In genomic region chr4:127999281-127999680, GRCm38 (mm10) we compare ENCODE assay signal across 27 mouse cellular contexts. TPM values are rescaled to one million over a fixed set of nuclear protein-coding genes. Genes with fewer than 3 reads are reported as not detected.
DNase-seq lines count a peak whose midpoint lies in the region; ATAC-seq lines count a peak whose summit lies in the region.
"Had no signal": no experiment of that assay in that cellular context is flagged by ENCODE, and none has a peak within 500 bp of the region (broad histone marks: within the 10 kb centered on the region; RNA-seq: fewer than 3 reads in every experiment).

No protein-coding gene starts in this region.

- no peak overlapping the region for H3K27ac ChIP-seq in kidney, embryonic 15.5 days
- H3K27ac ChIP-seq in forebrain, embryonic 11.5 days (ENCODE audit: low read depth, low read length), result no peak overlapping the region
- H3K27ac ChIP-seq: embryonic facial prominence, embryonic 10.5 days; embryonic facial prominence, embryonic 13.5 days; forebrain, embryonic 13.5 days; heart, adult 2 months; hindbrain, embryonic 12.5 days; hindbrain, embryonic 15.5 days had no signal

- peak; percentile 42 for DNase-seq in kidney, adult 11 months
- no peak for DNase-seq in kidney, postnatal 4 days
- DNase-seq in kidney, adult 8-10 months, result peak; percentile 30 to 44
- DNase-seq in kidney, postnatal 36 days, result peak; percentile 58 to 66
- no peak for DNase-seq in forebrain, embryonic 11.5 days (ENCODE audit: low spot score)
- DNase-seq: adrenal gland, adult 8-10 months; adrenal gland, postnatal 25 days; cerebellum, adult 11-12 months; cerebellum, adult 8-10 months; cerebellum, postnatal 10 days; cerebellum, postnatal 36 days; embryo, embryonic 11 days; gastrocnemius, postnatal 10 days; gastrocnemius, postnatal 36 days; heart, adult 2 months had no signal

- WGBS in kidney, embryonic 15.5 days, result 65% methylated on average over 3 of the region's 3 CpGs
- WGBS in forebrain, embryonic 11.5 days, result 78% methylated on average over 3 of the region's 3 CpGs

- H3K9me3 ChIP-seq in kidney, embryonic 15.5 days (replicated peaks), result no peaks in the 10 kb centered on the region
- H3K9me3 ChIP-seq in forebrain, embryonic 11.5 days (ENCODE audit: control insufficient read depth, low read length), result no peaks in the 10 kb centered on the region
- H3K9me3 ChIP-seq: embryonic facial prominence, embryonic 10.5 days; embryonic facial prominence, embryonic 13.5 days; forebrain, embryonic 13.5 days; hindbrain, embryonic 12.5 days; hindbrain, embryonic 15.5 days had no signal

- H3K27me3 ChIP-seq in kidney, embryonic 15.5 days, result no peaks in the 10 kb centered on the region
- H3K27me3 ChIP-seq in forebrain, embryonic 11.5 days (ENCODE audit: control insufficient read depth, insufficient read depth, low read length), result no peaks in the 10 kb centered on the region
- H3K27me3 ChIP-seq: embryonic facial prominence, embryonic 13.5 days; forebrain, embryonic 13.5 days; hindbrain, embryonic 12.5 days; hindbrain, embryonic 15.5 days had no signal

- H3K36me3 ChIP-seq in kidney, embryonic 15.5 days, result no peaks in the 10 kb centered on the region
- no peaks in the 10 kb centered on the region for H3K36me3 ChIP-seq in forebrain, embryonic 11.5 days (ENCODE audit: control insufficient read depth, insufficient read depth, low read length)
- H3K36me3 ChIP-seq: embryonic facial prominence, embryonic 10.5 days; embryonic facial prominence, embryonic 13.5 days; hindbrain, embryonic 12.5 days; hindbrain, embryonic 15.5 days had no signal

- H3K4me1 ChIP-seq in kidney, embryonic 15.5 days, result no peaks in the 10 kb centered on the region
- H3K4me1 ChIP-seq in forebrain, embryonic 11.5 days (replicated peaks; ENCODE audit: control insufficient read depth, insufficient read depth, low read length), result no peaks in the 10 kb centered on the region
- H3K4me1 ChIP-seq: embryonic facial prominence, embryonic 10.5 days; embryonic facial prominence, embryonic 13.5 days; hindbrain, embryonic 12.5 days had no signal

- H3K4me2 ChIP-seq in kidney, embryonic 15.5 days, result no peak overlapping the region
- H3K4me2 ChIP-seq in forebrain, embryonic 11.5 days (ENCODE audit: low read depth, low read length, severe bottlenecking), result no peak overlapping the region
- H3K4me2 ChIP-seq: embryonic facial prominence, embryonic 13.5 days; forebrain, embryonic 13.5 days; heart, embryonic 11.5 days; hindbrain, embryonic 12.5 days; hindbrain, embryonic 15.5 days had no signal

- no peak overlapping the region for H3K9ac ChIP-seq in kidney, embryonic 15.5 days
- no peak overlapping the region for H3K9ac ChIP-seq in forebrain, embryonic 11.5 days (ENCODE audit: low read length)
- H3K9ac ChIP-seq: embryonic facial prominence, embryonic 13.5 days; forebrain, embryonic 13.5 days; hindbrain, embryonic 12.5 days; hindbrain, embryonic 15.5 days had no signal

- no peak overlapping the region for H3K4me3 ChIP-seq in kidney, embryonic 15.5 days (replicated peaks)
- H3K4me3 ChIP-seq in forebrain, embryonic 11.5 days (ENCODE audit: low read depth, low read length), result no peak overlapping the region
- H3K4me3 ChIP-seq: embryonic facial prominence, embryonic 10.5 days; embryonic facial prominence, embryonic 13.5 days; erythroblast, embryonic 14.5 days; forebrain, embryonic 13.5 days; heart, adult 2 months; hindbrain, embryonic 12.5 days; hindbrain, embryonic 15.5 days had no signal

- no peak for ATAC-seq in kidney, embryonic 15.5 days (replicated peaks; ENCODE audit: low FRiP score)
- no peak for ATAC-seq in forebrain, embryonic 11.5 days (replicated peaks; ENCODE audit: low FRiP score)
- ATAC-seq: activated CD4-positive, CD25-positive, alpha-beta regulatory T cell, adult 4 months; forebrain, embryonic 13.5 days; forebrain, embryonic 16.5 days had no signal

RNA-seq across cellular contexts. Expression of gene Csmd2, which starts 11.6 kb away (rescaled TPM):
- polyA plus RNA-seq in kidney, embryonic 15.5 days (2015; fragmentation: Nextera tagmentation; extraction: Ambion mirVana), result 0.18 and 0.23 TPM in 2 replicates
- polyA plus RNA-seq in forebrain, embryonic 11.5 days (2014; fragmentation: Nextera tagmentation; extraction: Ambion mirVana), result 1.3 and 1.6 TPM in 2 replicates
- polyA plus RNA-seq: erythroblast, embryonic 14.5 days; heart, adult 2 months had no signal

RNA-seq across cellular contexts. Expression of gene CK137956, which starts 28.5 kb away (rescaled TPM):
- not detected in 2 replicates for polyA plus RNA-seq in kidney, embryonic 15.5 days (2015; fragmentation: Nextera tagmentation; extraction: Ambion mirVana)
- 0.13 and 0.27 TPM in 2 replicates for polyA plus RNA-seq in forebrain, embryonic 11.5 days (2014; fragmentation: Nextera tagmentation; extraction: Ambion mirVana)
- polyA plus RNA-seq: activated CD4-positive, CD25-positive, alpha-beta regulatory T cell, adult 4 months; embryonic facial prominence, embryonic 13.5 days; erythroblast, embryonic 14.5 days; heart, adult 2 months; heart, embryonic 11.5 days; heart, embryonic 14.5 days; heart, postnatal 0 days had no signal

Comparison
In these comparisons a context has a peak if more than half of its experiments do, and no peak if none do; other contexts are left out.
1. DNase-seq: peak in kidney, adult 11 months (single experiment), kidney, adult 8-10 months (2 of 2) and kidney, postnatal 36 days (2 of 2); none in kidney, postnatal 4 days (0 of 2) and forebrain, embryonic 11.5 days (single experiment).